Mouse (Mus musculus) megakaryocyte progenitor cell, adult 5-6 weeks (primary cell): ENCODE measurements at regions not wholly inside any gene's neighbourhood (a gene's known extent, or its start where the extent isn't known, plus 50 kb on each side); places are given as distances from the start of the nearest gene placed in this dataset.

Experiments used
- ATAC-seq: replicated peaks from 2 replicates; pipeline ENCODE4 v1.8.0; 2016; ENCODE audit warnings: mild to moderate bottlenecking, moderate TSS enrichment, inconsistent platforms; ENCODE audit not compliant: poor library complexity

DNA sequence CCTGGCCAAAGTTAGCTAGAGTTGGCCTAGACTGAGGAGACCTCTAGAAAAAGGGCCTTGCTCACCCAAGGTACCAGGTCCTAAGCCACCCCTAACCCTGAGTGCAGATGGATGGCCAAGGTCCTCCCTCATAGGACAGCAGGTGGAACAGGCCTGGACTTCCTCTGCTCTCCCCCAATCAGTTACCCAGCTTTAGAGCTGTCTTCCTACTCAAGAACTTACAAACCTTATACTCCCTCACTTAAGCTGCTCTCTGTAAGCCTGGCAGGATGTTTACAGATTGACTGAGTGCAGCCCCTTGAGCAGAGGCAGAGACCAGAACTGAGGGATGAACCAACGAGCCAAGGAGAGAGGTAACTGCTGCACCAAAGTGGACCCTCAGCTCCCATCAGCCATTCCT is 94.5 kb downstream of the Rplp1 start:
- ATAC-seq = no peak

DNA sequence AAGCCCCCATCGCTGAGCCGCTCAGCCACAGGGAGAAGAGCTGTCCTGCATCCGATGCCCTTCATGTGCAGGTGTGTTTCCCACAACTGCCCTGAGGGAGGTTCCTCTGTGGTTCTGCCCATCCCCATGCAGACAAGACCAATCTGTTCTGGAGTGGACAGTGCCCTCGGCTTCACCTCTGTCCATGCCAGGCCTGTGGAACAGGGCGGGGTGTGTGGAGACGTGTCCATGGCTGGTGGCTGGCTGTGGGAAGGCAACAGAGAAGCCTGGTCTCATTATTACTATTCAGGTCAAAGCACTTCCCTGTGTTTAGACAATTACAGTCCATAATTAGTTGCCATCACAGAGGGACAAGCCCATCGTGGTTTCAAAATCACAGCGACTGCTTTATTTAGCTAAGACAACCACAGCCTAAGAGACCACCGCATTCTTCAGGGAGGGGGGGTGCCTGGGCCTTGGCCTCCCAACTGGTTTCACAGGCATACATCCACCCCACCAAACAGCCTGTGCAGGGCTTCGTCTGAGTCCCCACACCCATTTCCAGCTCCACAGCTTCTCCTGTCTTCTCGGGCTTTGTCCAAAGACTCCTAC is 97.7 kb downstream of the Rplp1 start:
- ATAC-seq = no peak

DNA sequence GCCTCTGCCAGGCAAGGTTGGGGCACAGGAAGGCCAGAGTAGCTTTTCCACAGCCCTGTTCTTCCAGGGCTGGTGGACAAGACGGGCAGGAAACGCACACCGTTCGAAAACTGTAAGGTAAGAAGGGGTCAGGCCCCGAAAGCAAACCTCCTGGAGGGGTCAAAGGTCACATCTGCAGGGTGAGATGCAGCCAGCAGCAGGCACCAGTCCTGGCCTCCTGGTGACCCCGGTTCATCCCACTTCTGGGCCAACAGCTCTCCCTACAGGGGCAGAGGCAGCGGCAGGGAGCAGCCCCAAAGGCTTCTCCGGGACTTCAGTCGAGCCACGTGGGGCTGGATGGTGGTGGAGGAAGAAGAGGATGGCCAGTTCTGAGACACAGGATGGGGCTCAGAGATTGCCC is 98.3 kb downstream of the Rplp1 start:
- no peak for ATAC-seq

DNA sequence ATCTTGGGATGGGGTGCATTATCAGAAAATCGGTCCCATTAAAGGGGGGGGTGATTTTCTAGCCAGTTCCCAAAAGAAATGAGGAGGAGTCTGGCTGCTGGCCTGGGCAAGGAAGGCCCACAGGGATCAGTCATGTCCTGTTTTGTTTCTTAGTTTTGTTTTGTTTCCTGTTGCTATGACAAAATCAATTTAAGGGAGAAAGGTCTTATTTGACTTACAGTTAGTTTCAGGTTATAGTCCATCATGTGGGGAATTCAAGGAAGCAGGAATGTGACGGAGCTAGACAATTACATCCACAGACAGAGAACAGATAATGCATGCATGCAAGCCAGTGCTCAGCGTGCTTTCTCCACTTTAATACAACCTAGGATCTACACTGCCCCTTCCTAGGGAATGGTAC is 101.1 kb downstream of the Rplp1 start:
- ATAC-seq = no peak

DNA sequence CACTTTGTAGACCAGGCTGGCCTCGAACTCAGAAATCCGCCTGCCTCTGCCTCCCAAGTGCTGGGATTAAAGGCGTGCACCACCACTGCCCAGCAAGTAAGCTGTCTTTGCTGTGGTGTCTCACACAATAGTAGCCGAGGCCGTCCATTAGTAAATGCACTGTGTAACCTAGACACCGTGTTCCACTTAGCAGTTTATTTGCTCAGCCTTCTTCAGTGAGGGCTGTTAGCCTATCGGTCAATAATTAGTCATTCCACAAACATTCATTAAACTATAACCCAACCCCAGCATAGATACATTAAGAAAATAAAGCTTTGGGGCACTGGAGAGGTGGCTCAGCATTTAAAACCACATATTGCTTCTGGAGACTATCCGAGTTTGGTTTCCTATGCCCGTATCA is 102.0 kb downstream of the Rplp1 start:
- ATAC-seq = no peak

DNA sequence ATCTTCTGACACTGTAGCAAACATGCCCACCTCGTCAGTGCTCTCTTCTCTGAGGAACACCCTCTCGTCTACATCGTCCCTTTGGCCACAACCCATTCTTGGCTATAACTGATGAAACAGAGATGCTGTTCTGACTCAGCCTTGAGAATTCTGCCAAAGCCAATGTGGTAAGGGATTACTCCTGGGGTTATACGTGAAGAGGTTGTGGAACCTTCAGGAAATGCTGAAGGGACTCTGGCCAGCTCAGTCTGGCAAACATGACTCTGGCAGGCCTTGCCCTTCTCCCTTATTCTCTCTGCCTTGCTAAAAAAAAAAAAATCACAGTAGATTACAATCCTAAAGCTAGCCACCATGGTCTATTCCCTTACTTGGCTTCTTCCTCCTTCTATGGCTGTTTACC is 103.9 kb downstream of the Rplp1 start:
- no peak for ATAC-seq

DNA sequence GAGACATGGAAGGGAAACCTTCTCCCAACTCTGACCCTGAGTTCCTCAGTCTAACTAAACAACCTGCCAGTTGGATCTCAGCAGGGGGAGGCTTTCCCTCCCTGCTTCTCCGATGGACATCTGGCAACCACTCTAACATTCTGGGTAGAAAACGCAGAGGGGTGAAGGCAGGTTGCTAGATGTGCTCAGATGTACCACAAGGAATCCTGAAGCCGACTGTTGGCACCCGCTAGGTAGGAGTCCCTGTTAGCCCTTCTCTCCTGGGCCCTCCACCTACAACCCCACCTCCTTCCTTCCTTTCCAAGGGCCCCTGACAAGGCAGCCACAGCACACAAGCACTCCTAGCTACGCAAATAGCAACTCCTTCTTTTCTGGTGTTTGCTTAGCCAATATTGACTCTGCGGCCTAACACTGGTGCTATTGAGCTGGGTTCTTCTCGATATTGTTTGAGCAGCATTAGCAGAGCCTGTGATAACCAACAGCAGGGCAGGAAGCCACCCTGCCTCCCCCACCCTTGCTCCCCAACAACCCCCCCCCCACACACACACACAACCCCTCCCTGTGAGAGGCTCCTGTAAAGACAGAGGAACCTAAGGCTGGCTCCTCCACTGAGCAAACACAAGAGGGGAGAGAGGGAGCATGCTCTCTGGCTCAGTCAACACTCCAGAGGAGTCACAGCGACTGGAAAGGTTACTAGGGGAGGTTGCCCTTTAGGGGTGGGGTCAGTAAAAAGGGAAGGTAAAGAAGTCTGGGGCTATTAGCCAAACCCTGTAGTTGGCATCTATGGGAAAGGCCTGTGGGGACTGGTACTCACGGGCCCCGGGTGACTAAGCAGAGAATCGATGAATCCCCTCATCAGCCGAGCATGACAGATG is 105.8 kb downstream of the Rplp1 start:
- ATAC-seq = no peak

DNA sequence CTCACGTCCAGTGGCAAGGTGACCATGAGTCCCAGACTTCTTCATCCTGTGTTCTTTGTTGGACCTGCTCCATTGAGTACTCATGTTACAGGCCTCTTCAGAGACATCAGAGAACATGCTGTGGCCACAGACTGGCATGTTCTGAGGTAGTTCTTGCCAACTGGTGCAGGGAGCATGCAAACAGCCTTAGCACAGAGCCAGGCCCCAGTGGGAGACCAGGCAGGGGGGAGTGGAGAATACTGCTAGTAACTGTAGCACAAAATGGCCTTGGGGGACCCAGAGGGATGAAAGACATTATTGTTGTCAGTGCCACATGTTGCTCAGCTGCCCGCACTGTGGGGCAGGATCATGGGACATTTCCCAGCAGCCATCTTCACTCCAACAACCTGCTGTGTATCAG is 108.4 kb downstream of the Rplp1 start:
- ATAC-seq = no peak

DNA sequence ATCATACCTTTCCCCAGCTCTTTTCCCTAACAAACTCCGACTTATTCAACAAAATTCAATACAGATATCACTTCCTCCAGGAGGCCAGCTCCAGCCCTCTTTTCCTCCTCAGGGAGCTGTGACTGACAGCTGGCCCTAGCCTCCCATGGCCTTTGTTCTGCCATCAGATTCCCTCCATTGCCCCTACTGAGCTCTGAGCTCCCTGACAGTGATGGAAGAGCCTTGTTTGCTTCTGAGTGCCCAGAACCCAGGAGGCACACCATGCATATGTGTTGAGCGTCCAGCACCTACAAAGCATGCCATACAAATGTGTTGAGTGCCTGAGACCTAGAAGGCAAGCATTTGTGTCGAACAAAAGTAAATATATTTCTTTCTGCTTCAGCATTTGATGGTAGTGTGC is 110.8 kb downstream of the Rplp1 start:
- ATAC-seq = no peak

DNA sequence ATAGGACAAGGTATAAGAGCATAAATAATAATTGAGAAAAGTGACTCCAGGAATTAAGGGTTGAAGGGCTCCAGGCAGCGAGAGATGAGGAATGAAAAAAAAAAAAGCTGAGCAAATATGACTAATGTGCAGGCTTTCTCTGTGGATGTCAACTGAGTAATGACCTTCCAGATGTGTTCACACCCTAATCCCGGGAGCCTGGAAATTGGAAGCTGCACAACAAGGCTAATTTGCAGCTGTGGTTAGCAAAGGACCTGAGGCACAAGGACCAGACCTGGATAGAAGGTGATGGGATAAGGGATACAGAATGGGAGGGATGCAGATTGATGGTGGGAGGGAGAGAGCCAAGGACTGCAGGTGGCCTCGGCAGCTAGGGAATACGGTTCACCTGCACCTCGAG is 111.6 kb downstream of the Rplp1 start:
- no peak for ATAC-seq

DNA sequence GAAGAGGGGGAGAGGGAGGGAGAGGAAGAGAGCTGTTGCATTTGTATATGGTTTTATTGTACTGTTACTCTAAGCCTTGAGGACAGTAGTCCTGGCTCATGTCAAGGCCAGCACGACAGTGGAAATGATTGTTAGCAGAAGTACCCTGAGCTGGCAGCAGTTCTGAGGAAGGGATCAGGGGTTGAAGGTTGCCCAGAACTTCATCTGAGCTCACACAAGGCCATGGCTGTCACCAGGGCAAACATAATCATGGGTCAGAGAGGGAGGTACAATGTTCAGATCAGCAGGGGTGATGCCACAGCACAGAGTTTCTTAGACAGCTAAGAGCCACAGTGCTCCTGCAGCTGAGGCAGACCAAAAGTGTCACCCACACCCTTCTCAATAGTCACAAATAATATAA is 114.8 kb downstream of the Rplp1 start:
- ATAC-seq = no peak

DNA sequence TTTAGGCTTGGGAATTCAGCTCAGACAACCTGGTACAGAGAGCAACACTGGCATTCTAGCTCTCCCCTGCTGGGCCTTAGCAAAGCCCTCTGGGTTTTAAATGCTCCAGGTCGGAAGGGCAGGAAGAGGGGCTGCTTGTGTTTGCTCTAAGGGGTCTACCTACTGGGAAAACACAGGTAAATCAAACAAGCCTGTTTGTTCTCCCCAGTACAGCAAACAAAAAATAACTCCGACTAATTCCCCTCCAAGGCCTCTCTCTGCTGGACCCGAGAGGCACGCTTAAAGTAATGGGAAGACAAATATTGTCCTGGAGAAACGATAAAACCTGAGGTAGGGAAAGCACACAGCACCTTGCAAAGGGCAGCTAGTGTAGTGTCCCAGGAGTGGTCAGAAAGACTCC is 118.4 kb downstream of the Rplp1 start:
- no peak for ATAC-seq

DNA sequence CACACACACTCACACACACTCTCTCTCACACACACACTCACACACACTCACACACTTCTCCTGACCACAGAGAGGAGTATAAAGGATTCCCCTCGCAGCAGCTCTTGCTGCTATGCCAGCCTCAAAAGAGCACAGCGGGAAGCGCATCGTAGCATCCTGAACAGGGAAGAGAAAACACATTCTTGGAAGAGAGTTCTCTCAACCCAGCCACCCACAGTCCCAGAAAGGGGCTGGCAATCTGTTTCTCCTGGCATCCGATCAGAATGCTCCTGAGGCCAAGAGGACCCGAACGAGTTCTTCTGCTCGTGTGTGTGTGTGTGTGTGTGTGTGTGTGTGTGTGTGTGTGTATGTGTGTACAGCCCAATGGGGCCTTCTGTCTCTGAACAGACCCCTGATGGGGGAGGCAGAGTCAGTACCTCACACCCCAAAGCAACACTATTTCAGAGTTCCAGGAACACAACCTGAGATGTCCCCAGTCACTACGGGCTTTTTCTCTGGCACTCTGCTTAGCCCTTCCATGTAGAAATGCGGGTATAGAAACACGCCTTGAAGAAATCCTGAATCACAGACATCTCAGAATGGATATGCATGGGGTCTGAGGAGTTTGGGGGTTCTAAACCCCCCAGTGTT is 122.8 kb downstream of the Rplp1 start:
- ATAC-seq = no peak

DNA sequence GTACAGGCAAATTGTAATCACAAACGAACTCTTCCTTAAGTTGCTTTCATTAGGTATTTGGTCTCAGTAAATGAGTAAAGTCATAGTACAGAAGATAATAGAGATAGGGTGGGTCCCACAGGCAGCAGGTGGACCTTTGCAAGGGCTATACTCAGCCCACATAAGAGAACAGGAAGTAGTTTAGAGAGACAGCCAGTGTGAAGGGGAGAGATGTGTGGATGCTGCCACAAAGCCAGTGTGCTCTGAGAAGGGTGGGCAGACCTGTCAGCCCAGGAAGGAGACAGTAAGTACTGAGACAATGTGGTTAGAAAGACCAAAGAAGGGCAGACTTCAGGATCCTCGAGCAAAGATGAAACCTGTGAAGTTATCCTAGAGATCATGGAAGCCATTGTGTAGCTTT is 123.5 kb downstream of the Rplp1 start:
- ATAC-seq = no peak

DNA sequence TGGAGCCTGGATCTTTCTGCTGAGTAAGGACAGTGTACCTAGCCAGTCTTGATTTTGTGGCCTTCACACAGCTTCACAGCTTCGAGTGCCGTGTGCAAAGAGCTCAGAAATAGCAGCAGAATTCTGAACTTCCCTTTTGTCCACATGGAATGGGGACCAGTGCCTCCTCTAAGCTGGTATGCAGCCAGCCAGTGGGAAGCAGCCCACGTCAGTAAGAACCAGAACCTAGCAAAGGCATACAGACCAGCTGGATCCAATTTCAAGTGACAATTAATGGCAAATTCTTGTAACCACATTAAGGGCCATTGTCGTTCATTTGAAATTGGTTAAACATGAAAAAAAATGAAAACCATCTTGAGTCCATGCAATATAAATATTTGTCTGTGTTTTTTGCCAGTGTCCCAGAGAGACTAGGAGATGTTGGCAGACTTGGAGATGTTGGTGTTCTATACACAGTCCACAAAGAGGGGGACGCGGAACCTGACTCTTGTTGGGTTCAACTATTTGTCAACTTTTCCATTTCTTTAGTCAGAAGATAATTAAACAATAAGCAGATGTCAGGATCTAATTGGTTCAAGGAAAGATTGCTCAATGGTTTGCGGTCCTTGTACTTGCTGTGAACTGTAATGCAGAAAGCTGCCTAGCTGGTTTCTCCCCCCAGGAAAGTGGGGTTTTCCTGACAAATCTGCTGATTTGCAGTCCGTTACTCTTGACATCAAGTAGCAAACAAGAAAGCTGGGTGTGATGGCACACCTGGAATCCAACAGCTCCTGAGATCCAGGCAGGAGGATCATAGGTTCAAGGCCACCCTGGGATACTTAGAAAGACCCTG is 125.1 kb downstream of the Rplp1 start:
- no peak for ATAC-seq

DNA sequence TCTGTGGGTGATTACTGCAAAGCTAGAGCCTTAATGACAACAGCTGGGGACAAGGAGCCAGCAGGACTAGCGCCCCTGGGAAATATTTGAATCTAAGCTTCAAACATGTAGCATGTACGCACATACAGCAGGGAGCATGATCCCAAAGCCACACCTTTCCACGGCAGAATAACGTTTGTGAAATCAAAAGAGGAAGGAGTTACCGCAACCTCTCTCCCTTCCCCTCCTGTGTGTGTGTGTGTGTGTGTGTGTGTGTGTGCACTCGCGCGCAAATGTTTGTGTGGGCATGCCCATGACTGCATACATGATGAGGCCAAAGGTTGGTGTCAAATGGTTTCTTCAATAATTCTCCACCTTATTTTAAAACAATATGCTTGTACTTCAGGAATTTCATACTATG is 132.9 kb downstream of the Rplp1 start:
- peak; percentile 39 for ATAC-seq

DNA sequence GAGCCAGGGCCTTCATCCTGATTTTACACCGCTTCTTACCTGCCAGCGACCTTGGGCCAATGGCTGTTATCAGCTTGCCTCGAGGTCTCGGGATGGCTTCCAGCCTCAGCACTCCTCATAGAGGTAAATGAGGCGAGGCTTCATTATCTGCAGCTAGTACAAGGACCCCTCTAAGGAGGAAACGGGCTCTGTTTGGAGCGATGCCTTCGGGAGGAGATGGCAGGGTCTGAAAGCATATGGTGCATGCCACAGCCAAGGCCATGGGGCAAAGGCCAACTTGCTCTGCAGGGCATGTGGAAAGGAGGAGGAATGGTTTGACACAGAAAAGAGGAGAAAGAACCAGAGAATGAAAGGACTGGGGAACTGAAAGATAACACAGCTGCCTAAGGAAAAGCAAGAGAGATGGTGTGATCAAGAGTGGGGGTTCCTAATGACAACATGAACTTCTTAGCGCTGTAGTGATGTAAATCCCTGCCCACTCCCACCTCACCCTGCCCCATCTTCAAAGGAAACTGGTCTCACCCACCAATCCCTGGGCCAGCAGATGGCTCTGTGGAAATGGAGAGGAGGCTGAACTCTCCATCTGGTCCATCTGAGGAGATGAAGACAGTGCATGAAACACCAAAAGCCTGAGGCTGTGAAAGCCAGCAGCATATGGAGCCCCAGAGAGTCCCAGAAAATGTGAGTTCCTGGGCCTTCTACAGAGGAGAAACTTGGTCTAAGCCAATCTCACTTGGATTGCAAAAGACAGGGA is 134.0 kb downstream of the Rplp1 start:
- ATAC-seq = no peak

DNA sequence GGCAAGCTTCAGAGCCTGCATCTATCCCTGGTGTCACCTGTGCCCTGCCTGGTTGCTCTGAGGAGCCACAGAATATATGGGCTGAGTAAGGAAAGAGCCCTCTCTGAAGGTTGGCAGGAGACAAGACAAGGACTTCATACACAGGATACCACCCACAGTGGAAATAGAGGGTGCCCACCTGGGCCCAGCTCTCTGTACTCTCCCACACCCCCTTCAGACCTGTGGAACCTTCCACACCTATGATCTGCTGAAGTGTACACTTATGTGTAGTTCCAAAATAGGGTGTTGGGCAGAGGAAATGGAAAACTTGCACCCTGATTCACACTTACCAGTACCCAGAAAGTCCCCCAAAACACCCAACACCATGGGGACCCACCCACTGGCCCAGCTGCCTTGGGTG is 135.2 kb downstream of the Rplp1 start:
- ATAC-seq = no peak

DNA sequence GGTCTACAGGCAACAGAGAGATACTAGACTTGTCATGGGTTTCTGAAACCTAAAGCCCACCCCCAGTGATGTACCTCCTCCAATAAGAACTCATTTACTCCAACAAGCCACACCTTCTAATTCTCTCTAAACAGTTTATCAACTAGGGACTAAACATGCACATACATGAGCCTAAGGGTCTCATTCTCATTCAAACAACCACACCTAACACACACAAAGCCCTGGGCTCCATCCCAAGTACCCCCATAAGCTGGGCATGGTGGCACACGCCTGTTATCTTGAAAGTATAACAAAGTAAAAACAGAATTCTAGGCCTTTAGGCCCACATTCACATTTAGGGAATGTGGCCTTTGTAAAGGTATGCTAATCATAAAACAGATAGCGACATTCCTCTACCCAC is 137.9 kb downstream of the Rplp1 start:
- ATAC-seq = no peak

DNA sequence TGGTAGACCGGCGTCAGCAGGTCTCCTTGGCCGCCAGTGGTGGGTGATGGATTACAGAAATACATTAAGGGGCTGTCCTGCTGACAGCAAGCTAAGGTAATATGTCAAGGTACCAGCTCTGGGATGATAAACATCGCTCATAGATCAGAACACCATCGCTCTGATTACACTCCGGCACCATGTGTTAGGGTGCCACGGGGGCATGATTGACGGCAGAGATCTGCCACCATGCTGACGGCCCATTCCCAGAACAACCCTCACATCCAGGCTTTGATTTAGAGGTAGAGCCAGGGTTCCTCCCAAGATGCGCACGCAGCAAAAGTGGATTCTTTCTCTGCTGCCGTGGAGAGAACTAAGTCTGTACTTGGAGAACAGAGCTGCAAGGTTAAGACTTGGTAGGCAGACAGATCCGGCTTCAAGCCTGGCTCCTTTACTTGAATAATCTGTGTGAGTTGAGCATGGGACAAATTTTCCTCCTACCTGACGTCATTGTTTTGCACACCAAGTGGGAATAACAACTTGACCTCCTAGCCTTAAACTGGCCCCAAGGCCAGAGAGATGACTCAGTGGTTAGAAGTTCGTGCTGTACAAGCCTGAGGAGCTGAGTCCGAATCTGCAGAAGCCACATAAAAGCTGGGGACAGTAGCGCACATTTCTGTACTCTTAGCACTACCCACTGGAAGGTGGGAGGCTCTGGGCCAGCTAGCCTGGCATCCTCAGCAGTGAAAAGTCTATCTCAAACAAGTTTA is 144.0 kb downstream of the Rplp1 start:
- no peak for ATAC-seq
